Mouse (Mus musculus): ENCODE data around the gene Chtf18.

Gene Chtf18

DNA sequence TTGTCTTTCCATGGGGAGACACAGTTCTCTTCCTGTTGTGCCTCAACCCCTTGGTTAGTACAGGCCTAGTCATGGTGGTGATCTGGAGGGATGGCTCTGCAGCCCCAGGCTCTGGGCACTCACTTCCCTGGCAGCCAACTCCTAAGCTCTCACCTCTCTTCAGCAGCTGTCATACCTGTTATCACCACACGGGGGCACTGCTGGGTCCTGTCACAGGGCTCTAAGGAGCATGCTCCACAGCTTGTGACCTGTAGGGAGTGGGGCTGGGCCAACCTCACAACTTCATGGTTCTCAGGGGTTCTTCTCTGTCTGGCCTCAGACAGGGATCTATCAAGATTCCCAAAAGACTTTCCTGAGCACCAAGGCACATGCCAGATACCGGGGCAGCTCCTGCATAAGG is 4.9 kb upstream of the Chtf18 start:
- peak; percentile 93 to 95 for DNase-seq

DNA sequence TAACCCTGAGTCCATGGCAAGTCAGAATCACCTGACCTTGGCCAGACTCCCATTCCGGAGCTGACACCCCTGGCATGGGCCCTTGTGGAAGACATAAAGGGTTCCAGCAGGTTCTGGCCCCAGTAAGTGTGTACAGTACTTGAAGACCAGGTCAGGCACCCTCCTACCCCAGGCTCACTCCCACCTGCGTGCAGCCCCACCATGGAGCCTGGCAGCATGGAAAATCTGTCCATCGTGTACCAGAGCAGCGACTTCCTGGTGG is 721 bp upstream of the Chtf18 start:
- peak in 1 of 2 experiments; percentile 56 for DNase-seq

DNA sequence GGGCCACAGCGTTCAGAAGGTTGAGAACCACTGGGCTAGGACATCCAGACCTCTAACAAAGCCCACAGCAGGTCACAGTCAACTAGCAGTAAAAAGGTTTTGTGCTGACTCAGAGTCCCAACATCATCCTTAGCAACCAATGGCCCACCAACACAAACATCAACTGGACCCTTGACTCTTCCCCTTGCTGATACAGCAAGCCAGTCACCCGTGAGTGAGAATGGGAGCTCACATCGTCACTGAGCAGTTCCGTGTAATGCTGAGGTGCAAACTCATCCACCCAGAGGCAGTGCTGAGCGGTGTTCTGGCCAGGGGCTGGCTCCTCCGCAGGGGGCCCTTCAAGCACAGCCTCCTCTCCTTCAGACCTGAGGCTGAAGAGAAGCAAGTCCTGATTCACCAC is 2.0 kb downstream of the Chtf18 start:
- no peak for DNase-seq

DNA sequence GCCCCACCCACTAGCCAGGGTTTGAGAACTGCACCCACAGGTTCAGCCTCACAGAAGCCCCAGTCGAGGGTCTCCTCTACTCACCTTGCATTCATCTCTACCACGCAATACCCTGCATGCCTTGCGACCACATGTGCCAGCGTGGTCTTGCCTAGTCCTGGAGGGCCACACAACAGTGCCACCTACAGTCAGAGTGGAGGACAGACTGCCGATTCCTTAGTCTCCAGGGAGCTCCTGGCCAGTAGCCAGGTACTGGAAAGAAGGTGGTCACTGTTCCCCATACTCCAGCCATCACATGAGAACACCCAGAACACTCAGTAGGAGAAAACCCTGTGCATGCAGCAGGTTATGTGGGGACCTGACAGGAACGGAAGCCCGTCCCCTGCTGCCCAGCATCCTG is 3.3 kb downstream of the Chtf18 start:
- peak in 1 of 2 experiments; percentile 50 for DNase-seq

DNA sequence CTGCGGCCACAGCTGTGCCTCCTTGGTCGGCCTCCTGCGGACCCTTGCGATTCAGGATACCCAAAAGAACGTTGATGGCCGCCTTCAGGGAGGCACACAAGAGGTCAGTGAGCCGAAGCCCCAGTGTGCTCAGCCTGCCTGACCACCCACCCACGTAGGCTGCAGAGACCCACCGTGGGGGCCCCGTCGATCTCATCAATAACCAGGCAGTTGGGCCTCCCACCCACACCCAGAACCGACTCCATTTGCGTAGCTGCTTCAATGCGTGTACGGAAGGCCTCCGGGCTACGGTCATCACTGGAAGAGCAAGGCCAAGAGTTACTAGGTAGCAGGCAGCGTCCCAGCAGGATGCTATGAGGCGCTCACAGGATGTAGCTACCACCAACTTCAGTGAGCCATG is 3.7 kb downstream of the Chtf18 start:
- no peak for DNase-seq

DNA sequence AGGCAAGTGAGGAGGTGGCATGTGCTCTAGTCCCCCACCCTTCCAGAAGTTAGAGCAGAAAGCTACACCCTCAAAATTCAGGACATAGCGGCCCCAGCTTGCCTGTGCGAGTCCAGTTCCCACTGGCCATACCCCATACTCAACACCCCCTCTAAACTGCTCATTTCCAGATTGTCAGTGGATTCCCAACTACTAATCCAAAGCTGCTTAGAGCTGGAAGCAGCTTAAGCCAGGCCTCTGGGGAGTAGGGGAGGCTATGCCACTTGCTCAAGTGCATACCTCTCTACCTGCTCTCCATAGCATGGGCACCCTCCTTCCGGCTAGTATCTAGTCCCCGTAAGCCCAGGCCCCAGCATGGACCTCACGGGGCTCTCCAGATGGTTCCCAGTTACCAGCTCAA is 5.7 kb downstream of the Chtf18 start:
- DNase-seq: no peak

DNA sequence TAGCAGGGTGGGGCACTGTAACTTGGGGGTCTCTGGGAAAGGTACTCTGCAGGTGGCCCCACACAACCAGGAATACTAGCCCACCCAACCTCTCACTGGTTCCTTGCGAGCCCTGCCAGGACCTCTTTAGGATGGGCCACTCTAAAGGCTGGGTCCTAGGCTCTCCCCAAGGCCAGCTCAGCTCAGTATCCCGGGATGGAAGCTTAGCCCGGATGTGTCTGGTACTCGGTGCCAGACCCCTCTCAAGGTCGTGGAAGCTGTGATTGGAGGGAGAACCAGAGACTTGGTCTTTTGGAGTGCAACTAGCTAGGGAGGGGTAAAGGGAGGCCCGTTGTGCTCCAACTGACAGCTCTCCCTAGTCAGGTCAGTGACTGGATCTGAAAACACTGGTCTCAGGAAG is 9.5 kb downstream of the Chtf18 start:
- no peak for DNase-seq

DNA sequence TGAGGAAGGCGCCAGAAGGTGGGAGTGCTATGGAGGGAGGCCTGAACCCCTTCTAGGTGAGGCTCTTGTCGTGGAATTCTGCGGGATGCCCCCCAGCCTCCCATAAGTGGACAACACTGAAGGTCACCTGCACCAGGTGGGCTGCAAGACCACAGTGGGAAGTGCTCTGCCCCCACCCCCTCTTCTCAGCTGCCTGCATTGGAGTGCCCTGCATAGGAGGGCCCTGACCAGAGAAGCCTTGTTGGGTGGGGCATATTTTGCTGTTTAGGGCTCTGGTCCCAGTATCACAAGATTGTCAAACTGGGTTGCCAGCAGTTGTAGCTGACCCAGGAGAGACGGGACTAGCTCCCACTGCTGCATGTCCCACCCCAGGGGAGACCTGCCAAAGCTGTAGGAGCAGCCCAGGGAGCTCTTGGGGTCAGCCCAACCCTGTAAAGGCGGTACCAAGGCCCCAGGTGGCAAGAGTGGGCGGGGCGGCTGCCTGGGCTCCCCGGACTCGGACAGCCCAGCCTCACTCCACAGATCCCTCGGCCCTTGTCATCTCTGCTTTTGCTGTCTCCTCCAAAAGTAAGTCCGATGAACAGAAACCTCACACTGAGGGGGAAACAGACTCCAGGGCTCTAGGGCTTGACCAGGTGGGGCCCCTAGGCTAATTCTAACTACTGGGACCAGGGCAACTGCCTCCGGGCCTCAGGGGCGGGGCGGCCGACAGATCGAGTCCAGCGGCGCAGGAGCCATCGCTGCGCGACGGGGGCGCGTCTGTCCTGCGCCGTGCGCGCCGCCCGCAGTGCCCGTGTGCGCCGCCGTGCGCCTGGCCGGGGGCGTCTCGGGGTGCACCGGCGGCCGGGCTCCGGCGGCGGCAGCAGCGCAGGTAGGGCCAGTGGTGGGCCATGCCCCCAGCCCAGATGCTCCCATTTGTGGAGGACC is 10.2 kb downstream of the Chtf18 start, which contains the start of gene Gng13:
Gene Gng13 (plus strand): TSS at position 461 of the 927 bp plus-strand sequence.
- no peak for DNase-seq

DNA sequence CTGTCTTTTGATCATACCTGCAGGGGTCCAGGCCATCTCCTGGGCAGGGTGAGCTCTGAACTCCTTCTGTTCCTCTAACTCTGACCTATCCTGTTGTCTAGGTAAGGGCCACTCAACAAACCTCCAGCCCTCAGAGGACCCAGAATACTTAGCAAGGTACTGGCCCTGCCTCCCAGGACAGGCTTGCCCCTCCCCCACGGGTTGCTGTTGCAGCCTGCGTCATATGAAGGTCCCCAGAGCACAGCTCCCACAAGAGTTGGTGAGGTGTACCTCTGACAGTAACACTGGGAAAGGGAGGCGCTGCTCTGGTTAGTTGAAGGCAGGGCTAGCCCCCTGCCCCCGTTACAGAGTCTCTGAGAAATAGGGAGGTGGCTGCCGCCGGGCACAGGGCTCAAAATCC is 11.1 kb downstream of the Chtf18 start:
- no peak for DNase-seq

DNA sequence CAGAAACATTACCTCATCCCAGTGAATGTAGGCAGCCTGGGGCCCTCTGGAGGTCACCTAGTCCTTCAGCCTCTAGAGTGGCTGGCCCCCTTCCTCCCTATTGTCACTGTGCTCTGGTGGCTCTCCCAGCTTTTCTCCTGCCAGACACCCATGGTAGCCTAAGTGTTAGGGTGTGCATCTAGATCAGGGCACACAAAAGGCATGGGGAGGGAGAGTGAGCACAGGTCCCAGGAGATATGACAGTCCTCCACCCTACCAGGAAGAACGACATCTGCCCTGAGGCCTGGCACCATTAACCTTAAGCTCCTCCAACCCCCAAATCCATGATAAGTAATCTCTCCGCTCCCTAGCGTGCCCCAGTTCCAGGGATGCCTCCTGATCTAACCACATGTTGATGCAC is 11.6 kb downstream of the Chtf18 start:
- no peak for DNase-seq

DNA sequence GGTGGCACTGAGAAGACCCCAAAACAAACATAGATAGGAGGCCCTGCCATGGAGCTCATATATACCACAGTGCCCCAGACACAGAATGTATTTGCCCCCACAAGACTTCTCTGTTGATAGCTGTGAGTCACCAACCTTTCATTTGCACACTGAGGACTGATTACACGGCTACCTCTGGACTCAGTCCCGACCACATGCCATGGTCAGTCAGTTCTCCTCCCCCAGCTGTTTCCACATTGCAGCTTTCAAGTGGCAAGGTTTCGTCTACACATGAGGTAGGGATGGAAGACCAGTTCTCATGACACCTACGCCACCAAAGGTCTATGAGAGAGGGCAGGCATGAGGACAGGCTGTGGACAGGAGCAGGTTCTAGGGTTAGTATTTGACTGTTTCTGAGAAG is 16.1 kb downstream of the Chtf18 start:
- DNase-seq: no peak

DNA sequence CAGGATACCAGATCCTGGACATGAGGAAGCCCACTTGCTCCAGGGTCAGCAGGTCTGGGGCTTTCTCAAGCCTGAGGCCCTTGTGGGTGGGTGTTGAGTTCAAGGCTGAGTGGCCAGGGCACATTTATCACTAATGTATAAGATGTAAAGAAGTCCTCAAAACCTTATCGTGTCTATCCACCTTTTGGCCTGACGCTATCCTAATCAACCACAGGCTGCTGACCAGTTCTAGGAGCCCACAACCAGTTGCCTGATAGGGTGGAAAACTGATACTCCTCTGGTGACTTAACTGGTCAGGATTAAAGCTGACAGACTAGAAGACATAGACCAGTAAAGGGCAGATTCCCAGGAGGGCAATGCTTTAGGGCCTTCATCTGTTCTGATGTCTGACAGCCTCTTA is 17.2 kb downstream of the Chtf18 start:
- no peak for DNase-seq

DNA sequence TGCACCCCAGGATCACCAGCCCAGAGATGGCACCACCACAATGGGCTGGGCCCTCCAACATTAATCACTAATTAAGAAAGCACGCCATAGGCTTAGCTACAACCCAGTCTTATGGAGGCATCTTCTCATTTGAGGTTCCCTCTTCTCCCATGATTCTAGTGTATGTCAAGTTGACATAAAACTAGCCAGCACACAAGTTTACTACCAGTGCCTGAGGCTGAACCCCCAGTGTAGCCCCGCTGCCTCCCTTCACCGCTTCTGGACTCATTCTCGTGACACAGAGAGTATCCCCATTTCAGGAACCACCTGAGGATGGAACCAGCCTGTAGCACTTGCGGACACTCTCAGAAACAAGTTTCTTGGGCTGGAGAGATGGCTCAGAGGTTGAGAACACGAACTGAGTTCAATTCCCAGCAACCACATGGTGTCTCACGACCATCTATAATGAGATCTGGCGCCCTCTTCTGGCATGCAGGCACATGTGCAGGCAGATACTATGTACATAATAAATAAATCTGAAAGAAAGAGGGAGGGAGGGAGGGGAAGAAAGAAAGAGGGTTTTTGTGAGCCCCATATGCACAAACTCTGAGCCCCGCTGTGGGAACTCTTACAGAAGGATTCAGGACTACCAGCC is 26.2 kb downstream of the Chtf18 start:
- DNase-seq: no peak

DNA sequence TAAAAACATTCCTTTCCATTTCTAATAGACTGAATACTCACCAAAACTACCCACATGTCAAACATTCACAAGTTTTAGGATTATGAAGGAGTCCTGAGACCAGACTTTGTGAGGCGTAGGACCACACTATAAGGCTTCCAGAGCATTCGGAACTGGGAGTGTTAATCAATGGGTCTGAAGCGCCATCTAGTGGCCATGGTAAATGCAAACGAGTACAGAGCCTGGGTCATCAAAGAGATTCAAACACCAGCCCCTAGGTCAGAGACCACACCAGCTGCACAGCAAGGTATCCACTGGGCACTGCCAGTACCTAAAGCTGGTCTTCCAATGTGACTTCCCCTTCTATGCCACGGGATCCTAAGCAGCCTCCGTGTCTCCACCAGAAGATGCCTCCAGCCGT is 28.8 kb downstream of the Chtf18 start:
- DNase-seq: peak; percentile 90 to 92

DNA sequence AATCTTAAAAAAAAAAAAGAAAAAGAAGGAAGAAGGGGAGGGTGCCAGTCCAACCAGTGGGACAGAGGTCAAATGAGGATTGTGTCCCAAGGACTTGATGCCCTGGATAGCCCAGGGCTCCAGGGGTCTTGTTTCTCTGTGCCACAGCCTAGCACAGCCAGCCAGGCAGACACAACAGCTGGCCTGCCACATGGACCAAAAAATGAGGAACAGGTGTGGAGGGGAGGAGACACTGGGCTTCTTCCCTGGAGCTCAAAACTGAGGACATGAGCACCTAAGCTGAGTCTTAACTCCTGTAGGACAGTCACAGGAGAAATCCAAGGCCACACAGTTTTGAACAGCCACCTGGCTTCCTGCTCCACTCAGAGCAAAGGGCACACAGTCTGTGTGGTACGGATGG is 31.0 kb downstream of the Chtf18 start:
- DNase-seq: no peak

DNA sequence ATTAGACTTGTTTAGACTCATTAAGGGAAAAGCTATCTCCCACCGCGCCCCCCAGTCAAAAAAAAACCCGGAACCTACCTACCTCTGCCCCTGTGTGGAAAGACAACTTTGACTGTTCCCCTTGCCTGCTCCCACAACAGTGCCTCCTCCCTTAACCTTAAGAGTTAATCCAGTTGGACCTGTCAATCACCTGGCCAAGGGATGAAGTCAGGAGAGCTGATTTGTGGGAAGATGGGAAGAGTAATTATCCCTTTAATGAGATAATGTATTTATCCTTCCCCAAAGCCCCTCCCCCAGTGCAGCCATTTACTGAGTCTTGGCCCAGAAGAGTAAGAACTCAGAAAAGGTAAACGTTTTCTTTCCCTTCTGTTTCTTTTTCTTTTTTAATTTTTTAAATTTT is 38.3 kb downstream of the Chtf18 start:
- DNase-seq: no peak

DNA sequence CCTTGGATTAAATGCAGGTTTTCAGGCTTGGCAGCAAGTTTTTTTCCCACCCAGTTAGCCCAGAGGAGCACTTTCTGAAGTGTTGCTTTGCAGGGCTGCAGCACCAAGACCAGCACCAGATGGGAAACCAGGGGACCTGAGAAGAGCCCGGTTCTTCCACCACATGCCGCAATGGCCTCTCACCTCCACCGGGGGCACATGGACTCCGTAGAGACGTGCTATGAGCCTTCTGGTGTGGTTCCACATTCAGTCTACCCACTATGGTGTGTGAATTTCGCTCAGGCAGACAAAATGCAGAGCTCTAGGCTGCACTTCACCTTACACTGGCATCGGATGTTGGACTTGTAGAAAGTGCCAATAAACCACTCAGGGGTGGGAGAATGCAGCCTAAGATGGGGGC is 40.9 kb downstream of the Chtf18 start:
- peak; percentile 50 to 51 for DNase-seq

DNA sequence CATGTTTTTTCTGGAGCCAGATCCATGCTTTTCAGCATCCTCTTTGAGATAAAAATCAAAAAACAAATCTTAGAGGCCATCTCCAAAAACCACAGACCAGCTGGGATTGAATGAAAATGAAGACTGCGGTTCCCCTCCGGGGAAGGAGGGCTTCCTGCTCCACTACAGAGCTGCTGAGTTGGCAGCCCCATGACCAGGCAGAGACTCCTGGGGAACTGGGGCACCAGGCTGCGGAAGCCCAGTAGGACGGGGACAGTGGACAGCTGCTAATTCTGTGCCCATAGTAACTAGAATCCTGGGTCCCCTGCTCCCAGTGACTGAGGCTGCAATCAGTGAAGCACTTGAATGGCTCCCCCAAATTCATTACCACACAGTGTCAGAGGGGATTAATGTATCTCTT is 45.6 kb downstream of the Chtf18 start:
- DNase-seq: no peak

DNA sequence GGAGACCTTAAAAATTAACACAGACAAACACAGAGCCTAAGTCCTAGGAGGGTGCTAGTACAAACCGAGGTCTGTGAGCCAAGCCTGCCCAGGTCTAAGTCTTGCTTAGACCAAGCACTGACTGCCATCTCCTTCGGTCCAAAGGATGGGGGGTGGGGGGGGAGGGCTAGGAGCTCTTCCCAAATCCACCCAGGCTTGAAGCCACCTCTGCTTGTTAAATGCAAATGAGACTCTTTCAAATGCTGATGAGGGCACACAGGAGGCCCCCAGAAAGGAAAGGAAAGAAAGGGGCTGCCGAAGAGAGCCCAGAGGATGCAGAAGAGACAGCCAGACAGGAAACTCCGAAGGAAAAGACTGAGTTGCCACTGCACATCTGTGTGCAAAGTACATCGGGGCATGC is 47.4 kb downstream of the Chtf18 start:
- no peak for DNase-seq

DNA sequence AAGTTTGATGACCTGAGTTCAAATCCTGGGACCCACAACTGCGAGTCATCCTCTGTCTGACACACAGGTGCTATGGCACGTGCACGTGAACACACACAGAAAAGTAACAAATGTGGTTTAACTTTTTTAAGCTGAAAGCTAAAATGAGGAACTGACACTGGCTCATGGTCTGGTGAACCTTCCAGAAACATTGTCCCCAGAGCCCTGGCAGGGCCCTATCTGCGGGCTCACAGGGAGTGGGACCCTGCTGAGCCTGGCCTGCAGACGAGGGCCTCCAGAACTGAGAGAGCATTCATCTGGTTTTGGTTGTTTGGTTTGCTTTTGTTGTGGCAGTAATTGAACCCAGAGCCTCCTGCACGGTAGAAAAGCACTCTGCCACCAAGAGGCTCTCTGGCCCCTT is 49.2 kb downstream of the Chtf18 start:
- DNase-seq: no peak

DNA sequence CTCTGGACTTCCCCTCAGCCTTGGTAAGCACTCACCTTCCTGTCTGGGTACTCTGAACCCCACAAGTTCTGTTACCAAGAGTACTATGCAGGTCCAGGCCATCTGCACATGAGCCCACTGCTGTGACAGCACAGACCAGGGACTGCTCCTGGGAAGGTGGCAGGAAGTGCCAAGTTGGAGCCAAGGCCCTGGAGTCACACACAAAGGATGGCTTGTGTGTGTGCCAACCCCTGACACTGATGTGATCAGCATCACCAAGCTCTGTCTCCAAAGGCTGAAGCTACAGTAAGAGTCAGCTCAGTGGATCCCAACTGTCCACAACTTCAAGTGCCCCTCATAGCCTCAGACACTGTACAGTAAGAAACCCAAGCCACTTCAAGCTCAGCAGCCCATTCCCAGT is 54.2 kb downstream of the Chtf18 start:
- peak in 1 of 2 experiments; percentile 48 for DNase-seq

Data from cerebellum, postnatal 10 days (tissue).